Mouse (Mus musculus): Measurements from ENCODE around the gene Hira. TPM values are rescaled to one million over a fixed set of nuclear protein-coding genes. Genes with fewer than 3 reads are reported as not detected.
A peak's percentile ranks its signal among the peaks of the same experiment; 100 is the strongest.
"Not testable (repeated sequence)": the region's sequence is repeated elsewhere in the genome, so short reads cannot be mapped to it uniquely, and the experiment has no call there.

Gene Hira
- polyA plus RNA-seq, 1 experiment from 2014 or later = 21.3 TPM

- not testable (repeated sequence) for H3K36me3 ChIP-seq (replicated peaks; ENCODE audit: control insufficient read depth, insufficient read depth); H3K4me3 ChIP-seq (replicated peaks; ENCODE audit: low read length); ATAC-seq (ENCODE audit: low FRiP score); H3K9me3 ChIP-seq (ENCODE audit: control insufficient read depth, low read length); H3K27me3 ChIP-seq (ENCODE audit: control insufficient read depth, insufficient read depth, low read length); H3K27ac ChIP-seq; H3K4me1 ChIP-seq (replicated peaks; ENCODE audit: control insufficient read depth, insufficient read depth, low read length); H3K9ac ChIP-seq; H3K4me2 ChIP-seq (replicated peaks)
- WGBS = 46% methylated on average over 2 of the region's 2 CpGs
- peak; percentile 25 for DNase-seq (ENCODE audit: low spot score)
These were observed 126.0 kb downstream of the Hira start for GRCm38 (mm10) chr16:19002610-19003389.

GRCm38 (mm10) chr16:19003757-19004156, 126.9 kb downstream of the Hira start:
- no peaks in the 10 kb centered on the region for H3K4me1 ChIP-seq (replicated peaks; ENCODE audit: control insufficient read depth, insufficient read depth, low read length)
- WGBS = 87% methylated on average over 1 of the region's 1 CpGs
- DNase-seq (ENCODE audit: low spot score) (no peak), ATAC-seq (ENCODE audit: low FRiP score) (no peak)
- H3K36me3 ChIP-seq (replicated peaks; ENCODE audit: control insufficient read depth, insufficient read depth) = no peaks in the 10 kb centered on the region
- no peak overlapping the region for H3K9ac ChIP-seq
- no peak overlapping the region for H3K4me3 ChIP-seq (replicated peaks; ENCODE audit: low read length)
- no peaks in the 10 kb centered on the region for H3K9me3 ChIP-seq (ENCODE audit: control insufficient read depth, low read length)
- H3K27me3 ChIP-seq (ENCODE audit: control insufficient read depth, insufficient read depth, low read length) = no peaks in the 10 kb centered on the region
- no peak overlapping the region for H3K4me2 ChIP-seq (replicated peaks)
- H3K27ac ChIP-seq = no peak overlapping the region

- 80% methylated on average over 3 of the region's 3 CpGs for WGBS
These were observed 128.5 kb downstream of the Hira start for GRCm38 (mm10) chr16:19005298-19005697.

GRCm38 (mm10) chr16:19006715-19007114, 129.9 kb downstream of the Hira start:
- no peaks in the 10 kb centered on the region for H3K36me3 ChIP-seq (replicated peaks; ENCODE audit: control insufficient read depth, insufficient read depth)
- DNase-seq (ENCODE audit: low spot score) = no peak
- H3K4me1 ChIP-seq (replicated peaks; ENCODE audit: control insufficient read depth, insufficient read depth, low read length) = no peaks in the 10 kb centered on the region
- no peak overlapping the region for H3K4me3 ChIP-seq (replicated peaks; ENCODE audit: low read length)
- H3K27ac ChIP-seq = no peak overlapping the region
- no peak overlapping the region for H3K4me2 ChIP-seq (replicated peaks)
- no peaks in the 10 kb centered on the region for H3K9me3 ChIP-seq (ENCODE audit: control insufficient read depth, low read length)
- H3K9ac ChIP-seq = no peak overlapping the region
- 90% methylated on average over 1 of the region's 1 CpGs for WGBS
- no peaks in the 10 kb centered on the region for H3K27me3 ChIP-seq (ENCODE audit: control insufficient read depth, insufficient read depth, low read length)
- ATAC-seq (ENCODE audit: low FRiP score) = no peak

More at GRCm38 (mm10) chr16:19005298-19005697, 128.5 kb downstream of the Hira start:
- Histone ChIP-seq H3K4me2 (replicated peaks) (no peak overlapping the region), H3K27ac (no peak overlapping the region), H3K4me3 (replicated peaks; ENCODE audit: low read length) (no peak overlapping the region), H3K36me3 (replicated peaks; ENCODE audit: control insufficient read depth, insufficient read depth) (no peaks in the 10 kb centered on the region), H3K4me1 (replicated peaks; ENCODE audit: control insufficient read depth, insufficient read depth, low read length) (no peaks in the 10 kb centered on the region), H3K27me3 (ENCODE audit: control insufficient read depth, insufficient read depth, low read length) (no peaks in the 10 kb centered on the region), H3K9me3 (ENCODE audit: control insufficient read depth, low read length) (no peaks in the 10 kb centered on the region), H3K9ac (no peak overlapping the region)
- DNase-seq (ENCODE audit: low spot score) = no peak
- no peak for ATAC-seq (ENCODE audit: low FRiP score)

- H3K36me3 ChIP-seq (replicated peaks; ENCODE audit: control insufficient read depth, insufficient read depth); ATAC-seq (ENCODE audit: low FRiP score); H3K27ac ChIP-seq; H3K9ac ChIP-seq; DNase-seq (ENCODE audit: low spot score); H3K9me3 ChIP-seq (ENCODE audit: control insufficient read depth, low read length); H3K4me1 ChIP-seq (replicated peaks; ENCODE audit: control insufficient read depth, insufficient read depth, low read length); H3K27me3 ChIP-seq (ENCODE audit: control insufficient read depth, insufficient read depth, low read length); H3K4me3 ChIP-seq (replicated peaks; ENCODE audit: low read length); H3K4me2 ChIP-seq (replicated peaks): not testable (repeated sequence)
- WGBS = 58% methylated on average over 1 of the region's 1 CpGs
These were observed 130.4 kb downstream of the Hira start for GRCm38 (mm10) chr16:19007186-19007591.

- Histone ChIP-seq H3K27ac (no peak overlapping the region), H3K4me3 (replicated peaks; ENCODE audit: low read length) (no peak overlapping the region), H3K9me3 (ENCODE audit: control insufficient read depth, low read length) (no peaks in the 10 kb centered on the region), H3K36me3 (replicated peaks; ENCODE audit: control insufficient read depth, insufficient read depth) (no peaks in the 10 kb centered on the region), H3K4me2 (replicated peaks) (no peak overlapping the region), H3K27me3 (ENCODE audit: control insufficient read depth, insufficient read depth, low read length) (no peaks in the 10 kb centered on the region), H3K9ac (no peak overlapping the region), H3K4me1 (replicated peaks; ENCODE audit: control insufficient read depth, insufficient read depth, low read length) (no peaks in the 10 kb centered on the region)
- no peak for ATAC-seq (ENCODE audit: low FRiP score)
- WGBS = 73% methylated on average over 2 of the region's 2 CpGs
- DNase-seq (ENCODE audit: low spot score) = no peak
These were observed 133.9 kb downstream of the Hira start for GRCm38 (mm10) chr16:19010710-19011109.

GRCm38 (mm10) chr16:19013550-19013949, 136.7 kb downstream of the Hira start:
- Histone ChIP-seq H3K4me2 (replicated peaks) (no peak overlapping the region), H3K27me3 (ENCODE audit: control insufficient read depth, insufficient read depth, low read length) (no peaks in the 10 kb centered on the region), H3K27ac (no peak overlapping the region), H3K9me3 (ENCODE audit: control insufficient read depth, low read length) (no peaks in the 10 kb centered on the region), H3K4me3 (replicated peaks; ENCODE audit: low read length) (no peak overlapping the region), H3K36me3 (replicated peaks; ENCODE audit: control insufficient read depth, insufficient read depth) (no peaks in the 10 kb centered on the region), H3K9ac (no peak overlapping the region), H3K4me1 (replicated peaks; ENCODE audit: control insufficient read depth, insufficient read depth, low read length) (no peaks in the 10 kb centered on the region)
- DNase-seq (ENCODE audit: low spot score) (no peak), ATAC-seq (ENCODE audit: low FRiP score) (no peak)
- 88% methylated on average over 1 of the region's 1 CpGs for WGBS

GRCm38 (mm10) chr16:19014650-19015049, 137.8 kb downstream of the Hira start:
- Histone ChIP-seq H3K9me3 (ENCODE audit: control insufficient read depth, low read length) (no peaks in the 10 kb centered on the region), H3K36me3 (replicated peaks; ENCODE audit: control insufficient read depth, insufficient read depth) (no peaks in the 10 kb centered on the region), H3K4me3 (replicated peaks; ENCODE audit: low read length) (no peak overlapping the region), H3K9ac (no peak overlapping the region), H3K4me2 (replicated peaks) (no peak overlapping the region), H3K27me3 (ENCODE audit: control insufficient read depth, insufficient read depth, low read length) (no peaks in the 10 kb centered on the region), H3K27ac (no peak overlapping the region), H3K4me1 (replicated peaks; ENCODE audit: control insufficient read depth, insufficient read depth, low read length) (no peaks in the 10 kb centered on the region)
- DNase-seq (ENCODE audit: low spot score) (no peak), ATAC-seq (ENCODE audit: low FRiP score) (no peak)
